Mouse (Mus musculus): ENCODE results near the gene Hist1h4b. TPM values are rescaled to one million over a fixed set of nuclear protein-coding genes. Genes with fewer than 3 reads are reported as not detected.
A peak's percentile ranks its signal among the peaks of the same experiment; 100 is the strongest.

The Hist1h4b gene
- 5.5 TPM for polyA plus RNA-seq (2012; fragmentation: generic; extraction: Trizol)

GRCm38 (mm10) chr13:23756790-23757189 lies at the start of gene Hist1h4b:
Gene Hist1h4b (plus strand): TSS chr13:23757013.
- TF ChIP-seq MYOG (IDR thresholded peaks at IDR 0.05; ENCODE audit: control insufficient read depth in 1 of 3, insufficient read depth in 1 of 3, insufficient read length in 2 of 3, low read depth in 2 of 3) (no peak), POLR2AphosphoS2 (IDR thresholded peaks at IDR 0.05; ENCODE audit: insufficient read length, low read depth) (peak; percentile 95), POLR2A (IDR thresholded peaks at IDR 0.05; ENCODE audit: insufficient read length, low read depth) (peak; percentile 85)
- Histone ChIP-seq H3ac (ENCODE audit: control insufficient read depth, insufficient read length) (no peak within 1 kb of the TSS), H3K4me3 (no peak within 1 kb of the TSS), H3K36me3 (ENCODE audit: control insufficient read depth, insufficient read depth) (no peaks in the 10 kb centered on the region), H3K27me3 (ENCODE audit: control insufficient read depth, insufficient read depth, insufficient read length) (no peaks in the 10 kb centered on the region), H3K4me2 (ENCODE audit: low read depth) (peak within 1 kb of the TSS; percentile 75), H3K79me2 (ENCODE audit: control insufficient read depth, insufficient read depth) (no peaks in the 10 kb centered on the region)

GRCm38 (mm10) chr13:23708041-23708440 lies 48.8 kb upstream of the Hist1h4b start:
- no peak for TF ChIP-seq POLR2AphosphoS2 (IDR thresholded peaks at IDR 0.05; ENCODE audit: insufficient read length, low read depth)
- TF ChIP-seq REST (IDR thresholded peaks at IDR 0.05; ENCODE audit: insufficient read depth, insufficient read length) = no peak
- TF ChIP-seq MYOG (IDR thresholded peaks at IDR 0.05; ENCODE audit: control insufficient read depth in 1 of 3, insufficient read depth in 1 of 3, insufficient read length in 2 of 3, low read depth in 2 of 3) = no peak
- no peak for TF ChIP-seq TCF3 (IDR thresholded peaks at IDR 0.05; ENCODE audit: insufficient read length, low read depth)
- no peak for TF ChIP-seq SRF (IDR thresholded peaks at IDR 0.05; ENCODE audit: control insufficient read depth, insufficient read length, low read depth)
- no peak for TF ChIP-seq TCF12 (IDR thresholded peaks at IDR 0.05; ENCODE audit: insufficient read depth, poor library complexity, severe bottlenecking)

DNA sequence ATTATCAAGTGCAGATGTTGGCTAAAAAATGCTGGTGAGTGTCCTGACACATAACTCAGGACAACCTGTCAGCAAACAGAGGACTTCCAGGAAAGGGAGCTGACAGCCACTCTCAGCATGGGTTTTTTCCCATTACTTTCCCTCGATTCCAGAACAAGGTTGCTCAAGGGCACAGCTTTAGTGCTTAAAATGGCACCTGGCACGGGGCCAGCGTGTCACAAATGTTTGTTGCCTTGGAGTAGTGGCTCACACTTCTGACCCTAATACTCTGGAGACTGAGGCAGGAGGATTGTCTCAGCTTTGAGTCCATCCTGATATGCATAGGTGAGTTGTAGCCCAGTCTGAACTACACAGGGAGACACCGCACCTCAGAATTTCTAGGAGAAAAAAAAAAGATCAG lies 48.2 kb upstream of the Hist1h4b start:
- H3K36me3 ChIP-seq (ENCODE audit: control insufficient read depth, insufficient read depth) = no peaks in the 10 kb centered on the region
- no peak for TF ChIP-seq MYOD1 (IDR thresholded peaks at IDR 0.05; ENCODE audit: control insufficient read depth in 1 of 3, insufficient read length in 2 of 3, low read depth in 2 of 3)
- no peak for TF ChIP-seq USF1 (IDR thresholded peaks at IDR 0.05; ENCODE audit: low read depth)
- TF ChIP-seq TCF12 (IDR thresholded peaks at IDR 0.05; ENCODE audit: insufficient read depth, poor library complexity, severe bottlenecking) = no peak
- no peak for TF ChIP-seq POLR2A (IDR thresholded peaks at IDR 0.05; ENCODE audit: insufficient read length, low read depth)
- TF ChIP-seq CEBPB (IDR thresholded peaks at IDR 0.05; ENCODE audit: insufficient read depth, poor library complexity, severe bottlenecking) = no peak
- TF ChIP-seq TCF3 (IDR thresholded peaks at IDR 0.05; ENCODE audit: insufficient read length, low read depth) = no peak
- no peak for TF ChIP-seq MYOG (IDR thresholded peaks at IDR 0.05; ENCODE audit: control insufficient read depth in 1 of 3, insufficient read depth in 1 of 3, insufficient read length in 2 of 3, low read depth in 2 of 3)
- no peak for TF ChIP-seq SRF (IDR thresholded peaks at IDR 0.05; ENCODE audit: control insufficient read depth, insufficient read length, low read depth)
- no peak for TF ChIP-seq REST (IDR thresholded peaks at IDR 0.05; ENCODE audit: insufficient read depth, insufficient read length)
- TF ChIP-seq MAX (IDR thresholded peaks at IDR 0.05; ENCODE audit: low read depth) = no peak
- no peak for TF ChIP-seq E2F4 (IDR thresholded peaks at IDR 0.05; ENCODE audit: insufficient read depth)
- TF ChIP-seq POLR2AphosphoS2 (IDR thresholded peaks at IDR 0.05; ENCODE audit: insufficient read length, low read depth) = no peak
- no peaks in the 10 kb centered on the region for H3K79me2 ChIP-seq (ENCODE audit: control insufficient read depth, insufficient read depth)
- H3K4me3 ChIP-seq = no peak overlapping the region
- H3K27me3 ChIP-seq (ENCODE audit: control insufficient read depth, insufficient read depth, insufficient read length) = no peaks in the 10 kb centered on the region
- no peak overlapping the region for H3ac ChIP-seq (ENCODE audit: control insufficient read depth, insufficient read length)
- H3K4me2 ChIP-seq (ENCODE audit: low read depth) = no peak overlapping the region

More at GRCm38 (mm10) chr13:23708041-23708440, 48.8 kb upstream of the Hist1h4b start:
- no peak overlapping the region for H3K4me3 ChIP-seq
- H3K36me3 ChIP-seq (ENCODE audit: control insufficient read depth, insufficient read depth) = no peaks in the 10 kb centered on the region
- no peak overlapping the region for H3ac ChIP-seq (ENCODE audit: control insufficient read depth, insufficient read length)
- no peaks in the 10 kb centered on the region for H3K27me3 ChIP-seq (ENCODE audit: control insufficient read depth, insufficient read depth, insufficient read length)
- no peak overlapping the region for H3K4me2 ChIP-seq (ENCODE audit: low read depth)
- H3K79me2 ChIP-seq (ENCODE audit: control insufficient read depth, insufficient read depth) = no peaks in the 10 kb centered on the region

DNA sequence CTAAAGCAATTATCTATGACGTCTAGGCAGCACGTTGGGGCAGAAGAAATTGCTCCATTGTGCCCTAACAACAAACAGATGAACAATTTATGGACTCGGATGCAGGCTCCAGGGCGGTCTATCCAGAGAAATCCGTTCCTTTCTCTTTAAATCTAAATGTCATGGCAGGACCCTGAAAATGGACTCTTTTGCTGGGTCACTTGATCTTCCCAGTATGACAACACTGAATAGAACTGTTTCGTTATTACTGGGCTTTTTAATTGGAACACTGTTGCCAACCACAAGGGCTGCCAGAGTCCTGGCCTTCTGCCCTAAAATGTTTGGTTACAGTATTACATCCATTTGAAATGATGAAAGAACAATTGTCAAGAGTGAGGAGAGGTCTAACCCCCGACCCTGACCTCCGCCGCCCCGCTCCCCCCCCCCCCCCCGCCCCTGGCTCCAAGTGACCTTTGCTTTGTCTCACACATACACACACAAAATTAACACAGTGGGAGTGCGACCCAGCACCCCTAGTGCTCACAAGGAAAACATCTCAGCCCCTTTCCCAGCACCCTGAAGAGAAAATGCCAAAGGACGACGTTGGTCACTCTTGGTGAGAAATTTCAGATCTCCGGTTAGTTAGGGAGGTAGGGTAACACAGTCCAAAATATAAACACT lies 47.0 kb upstream of the Hist1h4b start:
- peak overlapping the region; percentile 99 for H3K4me2 ChIP-seq (ENCODE audit: low read depth)
- no peak overlapping the region for H3ac ChIP-seq (ENCODE audit: control insufficient read depth, insufficient read length)
- TF ChIP-seq REST (IDR thresholded peaks at IDR 0.05; ENCODE audit: insufficient read depth, insufficient read length) (no peak), TCF3 (IDR thresholded peaks at IDR 0.05; ENCODE audit: insufficient read length, low read depth) (no peak), MAX (IDR thresholded peaks at IDR 0.05; ENCODE audit: low read depth) (no peak), POLR2AphosphoS2 (IDR thresholded peaks at IDR 0.05; ENCODE audit: insufficient read length, low read depth) (no peak), USF1 (IDR thresholded peaks at IDR 0.05; ENCODE audit: low read depth) (no peak), TCF12 (IDR thresholded peaks at IDR 0.05; ENCODE audit: insufficient read depth, poor library complexity, severe bottlenecking) (no peak), CEBPB (IDR thresholded peaks at IDR 0.05; ENCODE audit: insufficient read depth, poor library complexity, severe bottlenecking) (no peak), POLR2A (IDR thresholded peaks at IDR 0.05; ENCODE audit: insufficient read length, low read depth) (no peak), MYOD1 (IDR thresholded peaks at IDR 0.05; ENCODE audit: control insufficient read depth in 1 of 3, insufficient read length in 2 of 3, low read depth in 2 of 3) (no peak), E2F4 (IDR thresholded peaks at IDR 0.05; ENCODE audit: insufficient read depth) (no peak), MYOG (IDR thresholded peaks at IDR 0.05; ENCODE audit: control insufficient read depth in 1 of 3, insufficient read depth in 1 of 3, insufficient read length in 2 of 3, low read depth in 2 of 3) (no peak), SRF (IDR thresholded peaks at IDR 0.05; ENCODE audit: control insufficient read depth, insufficient read length, low read depth) (no peak)
- no peaks in the 10 kb centered on the region for H3K79me2 ChIP-seq (ENCODE audit: control insufficient read depth, insufficient read depth)
- H3K4me3 ChIP-seq = peak overlapping the region; percentile 34
- no peaks in the 10 kb centered on the region for H3K36me3 ChIP-seq (ENCODE audit: control insufficient read depth, insufficient read depth)
- no peaks in the 10 kb centered on the region for H3K27me3 ChIP-seq (ENCODE audit: control insufficient read depth, insufficient read depth, insufficient read length)

All from myocyte (in vitro differentiated cells).